Mouse (Mus musculus): ENCODE results near the gene Zfp11.

DNA sequence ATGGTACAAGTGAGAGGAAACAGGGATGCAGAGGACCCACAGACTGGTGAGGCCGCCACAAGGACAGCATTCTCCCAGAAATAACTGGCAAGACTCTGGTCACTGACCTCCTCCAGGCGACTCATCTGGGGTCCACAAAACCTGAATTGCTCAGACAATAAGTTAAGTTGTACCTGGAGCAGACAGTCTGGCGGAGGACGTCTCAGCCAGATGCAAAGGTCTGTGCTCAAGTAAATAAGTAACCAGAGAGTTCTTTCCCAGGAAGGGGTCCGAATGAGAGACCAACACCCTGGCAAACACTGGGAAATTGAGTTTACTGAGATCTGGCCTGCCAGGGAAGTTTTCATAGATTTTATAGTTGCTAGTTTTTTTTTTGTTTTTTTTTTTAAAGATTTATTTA, 48.5 kb downstream of the Zfp11 start:
- TF ChIP-seq CTCF (IDR thresholded peaks at IDR 0.05; ENCODE audit: low read depth), result no peak
- TF ChIP-seq EP300 (IDR thresholded peaks at IDR 0.05; ENCODE audit: low read depth), result no peak
